Mouse (Mus musculus): ENCODE results near the gene Zfp365. TPM values are rescaled to one million over a fixed set of nuclear protein-coding genes. Genes with fewer than 3 reads are reported as not detected.

Zfp365 gene
- total RNA-seq (2021): 1 to 10 TPM; 1.2 to 1.3 TPM

DNA sequence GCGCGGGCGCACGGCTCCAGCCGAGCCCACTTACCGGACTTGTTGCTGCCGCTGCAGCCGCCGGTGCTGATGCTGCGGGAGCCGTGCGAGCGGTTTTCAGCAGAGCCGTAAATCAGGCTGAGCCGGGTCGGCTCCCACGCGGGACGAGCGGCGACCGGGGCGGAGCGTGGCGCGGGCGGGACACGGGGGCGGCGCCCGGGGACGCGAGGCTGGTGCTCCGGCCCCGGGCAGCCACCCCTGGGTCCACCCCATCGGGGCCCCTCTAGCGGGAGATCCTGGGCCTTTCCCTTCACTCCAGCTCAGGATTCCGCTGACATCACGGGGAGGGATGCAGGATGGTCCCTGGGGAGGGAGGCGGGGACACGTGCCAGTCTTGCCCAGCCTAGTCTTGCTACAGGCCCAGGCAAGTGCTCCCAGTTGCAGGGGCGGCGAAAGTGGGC is at the start of gene Zfp365:
Gene Zfp365, minus strand, starts transcription at position 326 of the 440 bp plus-strand sequence.
- intact Hi-C loops (cut with DNase I): no loop called here
- peak; percentile 72 to 82 for DNase-seq

DNA sequence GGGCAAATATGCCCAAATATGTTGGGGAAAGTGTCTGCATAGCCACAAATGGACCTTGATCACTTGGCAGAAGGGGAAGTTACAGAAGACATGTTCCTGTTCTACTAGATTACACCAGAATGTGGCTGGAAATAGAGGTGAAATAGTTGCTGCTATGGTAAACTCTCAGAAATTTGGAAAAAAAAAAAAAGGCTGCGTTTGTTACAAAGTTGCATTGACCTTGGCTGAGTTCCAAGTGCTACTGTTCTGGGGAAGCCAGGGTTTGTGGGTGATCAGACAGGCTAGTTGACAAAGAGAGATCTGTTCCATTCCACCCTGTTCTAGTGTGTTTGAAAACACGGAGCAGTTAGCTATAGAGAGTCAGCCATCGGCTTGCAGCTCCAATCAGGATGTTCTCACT is 47.5 kb upstream of the Zfp365 start:
- no peak for DNase-seq
- intact Hi-C loops (cut with DNase I): no loop called here

DNA sequence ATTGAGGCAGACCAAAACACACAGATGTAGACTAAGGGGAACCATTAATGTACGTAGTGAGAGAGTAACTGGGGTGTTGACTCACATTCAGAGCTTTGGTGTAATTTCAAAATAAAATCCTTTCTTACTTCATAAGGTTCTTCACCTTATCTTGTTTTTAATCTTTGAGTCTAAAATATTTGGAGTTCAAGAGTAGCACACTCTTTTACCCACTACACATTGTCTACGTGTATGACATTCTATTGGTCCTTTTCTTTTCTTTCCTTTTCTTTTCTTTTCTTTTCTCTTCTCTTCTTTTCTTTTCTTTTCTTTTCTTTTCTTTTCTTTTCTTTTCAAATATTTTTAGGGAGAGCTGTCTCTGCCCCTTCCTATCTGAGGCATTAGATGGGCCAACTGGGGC is 43.5 kb upstream of the Zfp365 start:
- DNase-seq: no peak
- intact Hi-C loops (cut with DNase I): no loop called here

DNA sequence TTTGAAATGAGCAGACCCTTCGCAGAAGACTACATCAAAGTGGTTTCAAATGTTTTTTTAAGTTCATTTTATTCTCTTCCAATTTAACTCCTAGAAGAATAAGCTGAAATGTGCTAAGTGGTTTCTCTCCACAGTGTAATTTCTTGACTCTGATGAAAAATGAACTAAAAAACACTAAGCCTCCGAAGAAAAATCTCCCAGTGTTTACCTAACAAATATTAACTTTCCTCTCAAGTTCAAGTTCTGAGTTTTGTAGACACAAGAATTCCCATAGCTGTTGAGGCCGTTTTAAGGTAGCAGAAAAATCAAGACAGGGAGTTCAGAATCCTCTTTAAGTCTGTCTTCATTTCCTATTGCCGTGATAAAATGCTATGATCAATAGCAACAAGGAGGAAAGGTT is 39.2 kb upstream of the Zfp365 start:
- DNase-seq: no peak
- intact Hi-C loops (cut with DNase I): no loop called here

DNA sequence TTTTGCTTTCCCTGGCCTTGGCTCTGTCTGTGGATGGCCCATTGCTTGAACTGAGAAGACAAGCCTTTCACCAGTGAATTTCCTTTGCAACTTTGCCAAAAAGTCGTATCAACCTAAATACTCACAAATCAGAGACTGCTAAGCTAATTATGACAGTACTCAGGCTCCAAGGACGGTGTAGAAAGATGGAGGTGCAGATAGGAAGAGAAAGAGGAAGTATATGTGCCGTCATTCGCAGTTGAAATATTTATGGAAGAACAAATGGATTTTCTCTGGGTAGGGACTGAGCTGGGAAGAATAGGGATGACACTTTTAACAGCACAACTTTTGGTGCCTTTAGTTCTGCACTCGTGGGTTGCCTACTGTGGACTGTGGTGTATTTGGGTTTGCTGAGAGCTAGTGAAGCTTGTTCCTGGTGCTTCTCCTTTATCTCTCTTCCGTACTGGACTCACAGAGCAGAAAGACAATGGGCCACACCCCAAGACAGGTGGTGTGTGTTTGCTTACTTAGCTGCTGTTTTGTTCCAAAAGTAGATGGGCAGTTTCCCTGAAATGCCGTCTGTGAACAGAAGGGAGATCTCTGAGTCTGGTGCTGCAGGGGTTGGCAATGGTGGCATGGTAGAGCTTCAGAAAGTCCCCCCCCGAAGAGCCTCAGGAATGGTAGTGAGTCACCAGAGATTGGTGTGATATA is 37.7 kb upstream of the Zfp365 start:
- no peak for DNase-seq
- intact Hi-C loops (cut with DNase I): no loop called here

DNA sequence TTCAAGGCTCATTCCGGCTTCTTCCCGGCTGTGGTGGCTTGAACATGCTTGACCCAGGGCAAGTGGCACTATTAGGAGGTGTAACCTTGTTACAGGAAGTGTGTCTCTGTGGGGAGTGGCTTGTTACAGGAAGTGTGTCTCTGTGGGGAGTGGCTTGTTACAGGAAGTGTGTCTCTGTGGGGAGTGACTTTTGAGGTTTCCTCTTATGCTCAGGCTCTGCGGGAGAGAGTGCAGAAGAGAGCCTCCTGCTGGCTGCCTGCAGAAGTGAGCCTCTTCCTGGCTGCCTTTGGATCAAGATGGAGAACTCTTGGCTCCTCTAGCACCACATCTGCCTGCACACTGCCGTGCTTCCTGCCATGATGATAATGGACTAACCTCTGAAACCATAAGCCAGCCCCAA is 31.1 kb upstream of the Zfp365 start:
- intact Hi-C loops (cut with DNase I): no loop called here
- no peak for DNase-seq

DNA sequence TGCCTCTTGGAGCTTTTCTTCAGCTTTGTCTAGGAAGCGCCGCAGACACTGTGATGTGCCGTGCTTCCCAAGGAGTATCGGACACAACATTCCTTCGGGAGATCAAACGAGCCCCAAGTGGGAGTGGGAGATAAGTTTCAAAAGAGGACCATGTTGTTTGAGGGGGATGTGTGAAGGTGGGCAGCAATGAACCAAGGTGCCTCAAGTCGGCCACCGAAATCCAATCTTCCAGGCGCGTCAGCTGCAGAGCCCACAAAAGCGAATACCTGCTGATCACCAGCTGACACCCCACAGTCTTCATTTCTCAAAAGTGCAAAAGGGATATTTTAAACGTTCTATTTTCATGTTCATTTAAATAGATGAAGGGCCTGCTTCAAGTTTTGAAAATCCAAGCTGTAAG is 27.1 kb upstream of the Zfp365 start:
- DNase-seq: no peak
- intact Hi-C loops (cut with DNase I): no loop called here

DNA sequence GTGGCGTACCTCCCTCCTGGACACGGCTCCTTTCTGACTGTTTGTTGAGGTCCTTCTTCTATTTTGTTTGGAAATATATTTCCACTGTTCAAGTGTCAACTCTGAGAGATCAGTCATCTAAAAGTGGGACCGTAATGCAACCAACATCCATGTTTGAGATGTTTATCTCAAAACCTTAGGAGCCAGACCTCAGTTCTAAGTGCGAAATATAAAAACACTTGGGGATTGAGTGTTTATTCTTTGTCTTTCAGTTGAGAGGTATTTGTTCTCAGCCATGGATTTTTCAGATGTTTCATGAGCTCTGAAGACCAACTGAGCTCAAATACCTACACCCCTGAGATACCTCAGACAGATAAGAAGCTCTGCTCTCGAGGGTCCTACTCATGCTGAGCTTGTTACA is 25.3 kb upstream of the Zfp365 start:
- intact Hi-C loops (cut with DNase I): no loop called here
- no peak for DNase-seq

DNA sequence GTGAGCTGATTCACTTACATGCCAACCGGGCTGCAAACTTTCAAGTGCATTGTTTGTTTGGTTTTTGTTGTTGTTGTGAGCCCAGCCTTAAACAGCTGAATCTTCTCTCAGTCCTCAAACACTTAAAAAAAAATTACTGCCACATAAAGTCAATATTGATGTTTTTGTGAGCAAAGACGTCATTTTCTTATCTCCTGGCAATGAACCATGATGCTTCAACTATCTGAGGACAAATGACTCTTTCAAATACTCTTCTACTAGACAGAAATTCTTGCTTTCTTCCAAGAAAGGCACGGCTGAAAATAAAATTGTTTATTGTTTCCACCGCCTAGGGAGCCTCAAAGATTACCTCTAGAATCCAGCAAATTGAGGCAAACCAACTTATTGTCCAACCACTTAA is 24.5 kb upstream of the Zfp365 start:
- intact Hi-C loops (cut with DNase I): no loop called here
- no peak for DNase-seq

DNA sequence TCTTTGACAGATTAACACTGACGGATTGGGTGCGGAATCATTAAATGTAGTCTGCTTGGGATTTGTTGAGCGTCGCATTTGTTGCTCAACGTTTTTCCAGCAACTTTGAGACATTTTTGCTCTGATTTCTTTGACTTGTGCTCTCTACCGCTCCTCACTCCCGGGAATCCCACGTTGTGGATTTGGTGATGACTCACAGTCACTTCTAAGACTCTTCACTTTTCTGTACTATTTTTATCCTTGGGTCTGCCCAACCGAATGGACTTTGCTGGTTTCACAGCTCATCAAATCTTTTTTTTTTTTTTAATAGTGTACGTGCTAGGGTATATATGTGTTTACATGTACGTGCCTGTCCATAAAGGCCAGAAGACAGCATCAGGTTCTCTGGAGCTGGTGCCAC is 20.3 kb upstream of the Zfp365 start:
- DNase-seq: no peak
- intact Hi-C loops (cut with DNase I): no loop called here

DNA sequence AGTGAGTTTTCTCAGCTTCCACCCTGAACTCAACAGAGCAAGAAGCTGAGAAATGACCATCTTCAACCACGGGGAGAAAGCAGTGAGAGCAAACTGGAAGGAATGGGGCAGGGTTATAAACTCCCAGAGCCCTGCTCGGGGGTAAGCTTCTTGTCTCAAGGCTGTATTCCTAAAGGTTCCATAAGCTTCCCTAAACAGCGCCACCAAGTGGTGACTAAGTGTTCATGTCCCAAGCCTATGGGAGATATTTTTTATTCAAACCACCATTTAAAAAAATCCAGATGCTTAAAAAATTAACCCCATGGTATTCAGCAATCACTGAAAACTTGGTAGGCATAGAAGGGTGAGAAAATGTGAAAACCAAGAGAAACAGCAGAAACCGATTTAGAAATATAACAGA is 18.9 kb upstream of the Zfp365 start:
- no peak for DNase-seq

DNA sequence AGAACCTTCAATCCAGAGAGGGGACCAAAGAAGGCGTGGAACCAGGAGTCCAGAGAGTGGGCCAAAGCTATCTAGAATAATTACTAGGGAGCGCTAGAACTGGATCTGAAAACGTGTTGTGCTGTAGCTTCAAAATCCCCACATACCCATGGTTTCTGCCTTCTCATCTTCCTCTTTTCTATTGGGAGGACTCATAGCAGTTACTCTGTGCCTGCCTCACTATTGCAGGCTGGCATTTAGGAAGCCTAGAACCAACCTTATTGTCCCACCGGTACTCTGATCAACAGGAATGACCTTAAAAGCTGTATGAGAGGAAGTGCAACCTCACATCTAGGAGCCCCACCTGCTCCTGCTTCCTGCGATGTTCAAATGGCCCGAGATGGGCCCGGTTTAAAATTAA is 16.1 kb upstream of the Zfp365 start:
- intact Hi-C loops (cut with DNase I): no loop called here
- no peak for DNase-seq

More for the DNA sequence above, 18.9 kb upstream of the Zfp365 start:
- intact Hi-C loops (cut with DNase I): no loop called here

DNA sequence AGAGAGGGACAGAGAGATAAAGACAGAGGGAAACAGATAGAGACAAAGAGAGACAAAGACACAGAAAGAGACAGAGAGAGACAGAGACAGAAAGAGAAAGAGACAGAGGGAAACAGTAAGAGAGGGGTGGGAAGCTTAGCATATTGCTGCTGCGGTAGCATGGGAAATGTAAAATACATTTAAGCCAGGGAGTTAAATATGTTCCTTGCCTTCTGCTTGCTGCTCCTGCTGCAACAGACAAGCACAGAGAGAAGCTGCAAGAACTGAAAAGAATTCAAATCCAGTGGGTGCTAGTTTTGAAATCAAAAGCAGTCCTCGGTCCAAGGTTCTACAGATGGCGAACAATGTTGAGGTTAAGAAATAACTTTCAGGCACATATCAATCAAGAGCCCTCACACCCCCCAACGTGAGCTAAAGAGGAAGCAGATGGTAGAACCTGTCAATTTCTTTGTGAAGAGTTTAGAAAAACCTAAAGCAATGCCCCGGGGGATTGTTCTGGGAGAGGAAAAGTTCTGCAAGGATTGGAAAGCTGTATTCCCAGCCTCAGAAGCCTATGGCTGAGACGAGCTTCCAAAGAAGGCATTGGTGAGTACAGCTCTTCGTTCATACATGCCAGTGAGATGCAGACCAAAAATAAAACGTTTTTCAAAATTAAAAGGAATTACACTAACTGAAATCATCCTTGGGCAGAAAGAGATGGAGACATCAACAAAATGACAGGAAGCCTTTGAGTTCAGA is 15.4 kb upstream of the Zfp365 start:
- intact Hi-C loops (cut with DNase I): no loop called here

DNA sequence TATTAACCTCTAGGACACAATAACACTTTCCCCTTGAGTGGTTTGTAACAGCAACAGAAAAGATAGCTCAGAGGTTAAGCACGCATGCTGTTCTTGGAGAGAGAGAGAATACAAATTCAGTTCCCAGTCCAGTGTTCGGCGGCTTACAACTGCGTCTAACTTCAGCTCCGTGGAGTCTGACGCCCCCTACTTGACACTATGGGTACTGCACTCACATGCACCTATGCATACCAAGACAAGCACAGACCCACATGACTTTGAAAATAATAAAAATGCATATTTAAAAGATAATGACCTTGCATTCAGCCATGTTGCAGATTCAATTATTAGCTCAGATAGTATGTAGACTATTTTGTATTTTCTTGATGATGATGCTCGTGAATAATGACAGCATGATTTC is 11.6 kb upstream of the Zfp365 start:
- intact Hi-C loops (cut with DNase I): no loop called here
- DNase-seq: no peak

More for the DNA sequence above, 15.4 kb upstream of the Zfp365 start:
- no peak for DNase-seq

DNA sequence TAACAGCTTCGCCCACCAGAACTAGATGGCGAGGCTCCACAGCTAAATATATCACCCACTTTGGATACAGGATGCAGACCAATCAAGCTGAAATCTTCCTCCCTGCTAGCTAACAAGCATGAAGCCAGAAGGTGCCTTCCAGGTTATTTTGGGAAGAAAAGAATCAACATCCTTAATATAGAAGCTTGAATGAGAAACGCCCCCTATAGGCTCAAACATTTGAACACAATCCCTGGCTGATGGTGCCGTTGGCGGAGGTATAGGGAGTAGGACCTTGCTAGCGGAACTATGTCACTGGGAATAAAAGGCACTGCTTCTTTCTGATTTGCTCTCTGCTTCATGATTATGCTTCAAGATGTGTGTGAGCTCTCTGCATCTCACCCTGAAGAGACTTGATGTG is 9.3 kb upstream of the Zfp365 start:
- intact Hi-C loops (cut with DNase I): no loop called here

DNA sequence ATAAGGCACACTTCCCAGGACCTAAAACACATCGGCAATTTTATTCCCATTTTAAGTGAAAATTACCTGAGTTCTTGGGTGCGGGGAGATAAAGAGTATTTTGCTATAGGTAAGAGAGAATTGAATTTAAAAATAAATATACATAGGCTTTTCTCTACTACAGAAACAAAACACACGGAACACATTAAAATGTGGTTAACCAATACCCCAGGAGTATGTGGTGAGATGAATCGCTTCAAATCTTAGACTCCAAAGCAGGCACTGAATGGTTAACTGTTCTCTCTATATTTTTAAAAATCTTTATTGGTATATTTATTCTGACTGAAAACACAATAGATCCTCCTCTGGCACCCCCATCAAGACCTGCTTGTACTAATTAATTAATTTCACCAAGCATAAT is 7.2 kb upstream of the Zfp365 start:
- intact Hi-C loops (cut with DNase I): no loop called here
- no peak for DNase-seq

More for the DNA sequence above, 9.3 kb upstream of the Zfp365 start:
- no peak for DNase-seq

DNA sequence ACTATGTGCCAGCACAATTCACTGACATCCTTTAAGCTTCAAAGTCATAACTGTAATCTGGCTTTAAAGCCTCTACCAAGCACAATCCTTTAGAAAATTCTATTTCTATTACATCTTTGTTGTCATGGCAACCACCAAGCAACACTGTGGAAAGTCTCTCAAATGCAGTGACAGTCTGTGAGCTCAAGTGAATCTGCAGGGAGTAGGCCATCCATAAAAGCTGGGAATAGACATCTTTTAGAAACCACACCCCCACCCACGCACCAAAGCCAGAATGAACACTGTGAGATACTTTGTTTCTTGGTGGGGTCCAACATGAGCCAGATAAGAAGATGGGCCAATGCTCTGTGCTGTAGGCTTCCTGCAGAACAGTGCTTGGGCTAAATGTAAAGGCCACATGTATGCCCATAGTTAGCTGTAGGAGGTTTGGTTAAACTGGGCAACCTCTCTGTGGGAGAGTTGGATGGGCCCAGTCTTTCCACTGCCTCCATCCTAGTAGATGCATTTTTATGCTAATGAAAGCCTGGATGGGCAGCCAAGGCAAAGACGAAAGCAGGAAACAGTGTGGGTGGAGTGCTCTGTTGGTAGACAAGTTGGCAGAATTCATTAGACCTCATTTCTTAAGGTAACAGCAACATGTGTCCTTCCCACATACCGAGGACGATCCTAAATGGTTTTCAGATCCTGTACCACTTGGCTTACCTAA is 5.9 kb upstream of the Zfp365 start:
- DNase-seq: no peak
- intact Hi-C loops (cut with DNase I): no loop called here

DNA sequence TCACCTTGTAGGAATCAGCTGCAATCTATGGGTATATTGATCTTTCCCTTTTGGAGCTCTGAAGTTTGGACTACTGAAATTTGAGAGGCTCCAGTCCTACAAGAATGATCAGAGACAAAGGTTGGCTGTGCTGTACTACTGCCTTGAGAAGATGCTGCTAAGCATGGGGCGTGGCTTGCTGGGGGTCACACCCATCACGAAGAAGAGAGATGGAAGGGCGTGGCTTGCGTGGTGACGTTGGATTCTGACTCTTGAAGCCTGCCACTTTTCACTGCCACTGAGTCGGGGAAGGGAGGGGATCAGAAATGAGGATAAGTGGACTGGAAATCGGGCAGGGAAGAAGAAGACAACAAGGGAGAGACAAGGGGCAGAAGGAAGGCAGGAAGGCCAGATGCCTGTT is 4.9 kb upstream of the Zfp365 start:
- intact Hi-C loops (cut with DNase I): no loop called here
- no peak for DNase-seq

DNA sequence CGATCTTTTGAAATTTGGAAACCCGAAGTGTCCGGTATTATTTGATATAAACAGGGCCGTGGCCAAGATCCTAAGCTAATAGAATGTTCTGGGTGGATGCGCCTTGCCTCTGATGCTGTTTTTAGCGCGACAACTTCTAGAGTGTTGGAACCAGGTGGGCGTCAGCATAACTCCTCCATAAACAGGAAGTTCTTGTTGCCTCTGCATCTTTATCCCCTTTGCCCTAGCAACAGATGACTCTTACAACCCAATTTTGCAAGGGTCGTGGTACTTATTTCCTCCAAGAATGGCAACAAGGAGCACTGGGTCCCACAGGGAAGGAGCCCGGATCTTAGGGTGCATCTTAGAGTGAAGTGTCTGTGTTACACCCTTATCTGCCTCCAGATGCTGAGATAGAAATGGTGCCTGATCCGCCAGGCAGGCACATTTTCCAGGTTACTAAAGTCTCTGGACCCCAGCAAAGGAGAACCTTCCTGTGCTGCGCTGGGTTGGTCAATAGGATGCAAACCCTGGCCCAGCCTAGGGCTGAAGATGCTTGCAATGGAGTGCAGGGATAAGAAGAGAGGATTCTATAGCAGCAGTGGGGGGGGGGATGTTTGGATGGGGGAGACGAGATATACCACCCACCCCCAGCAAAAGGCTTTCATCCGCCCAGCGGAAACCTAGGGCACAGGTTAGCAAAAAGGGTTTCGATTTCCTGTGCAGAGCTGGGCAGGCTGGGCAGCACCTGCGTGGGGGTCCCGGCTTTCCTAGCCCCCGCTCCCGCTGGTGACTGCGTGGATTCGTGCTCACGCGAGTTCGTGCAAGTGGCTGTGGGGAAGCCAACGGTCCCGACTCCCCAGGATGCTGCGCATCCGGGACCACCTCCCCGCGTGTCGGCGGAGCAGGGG is 770 bp downstream of the Zfp365 start:
- intact Hi-C loops (cut with DNase I): no loop called here
- DNase-seq: peak; percentile 3 to 4

DNA sequence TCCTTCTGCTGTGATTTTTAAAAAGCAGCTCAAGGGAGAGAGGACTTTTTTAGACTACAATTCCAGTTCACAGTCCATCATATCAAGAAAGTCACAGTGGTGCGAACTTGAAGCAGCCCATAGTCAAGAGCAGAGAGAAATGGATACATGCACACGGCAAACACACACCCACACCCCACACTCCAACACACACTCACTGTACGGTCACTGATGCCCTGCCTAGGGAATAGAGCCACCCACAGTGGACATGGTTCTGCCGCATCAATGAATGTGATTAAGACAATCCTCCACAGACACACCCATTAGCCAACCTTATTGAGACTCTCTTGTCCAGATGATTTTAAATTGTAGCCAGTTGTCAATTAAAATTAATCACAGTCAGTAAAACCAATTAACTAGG is 4.5 kb downstream of the Zfp365 start:
- intact Hi-C loops (cut with DNase I): no loop called here
- no peak for DNase-seq

DNA sequence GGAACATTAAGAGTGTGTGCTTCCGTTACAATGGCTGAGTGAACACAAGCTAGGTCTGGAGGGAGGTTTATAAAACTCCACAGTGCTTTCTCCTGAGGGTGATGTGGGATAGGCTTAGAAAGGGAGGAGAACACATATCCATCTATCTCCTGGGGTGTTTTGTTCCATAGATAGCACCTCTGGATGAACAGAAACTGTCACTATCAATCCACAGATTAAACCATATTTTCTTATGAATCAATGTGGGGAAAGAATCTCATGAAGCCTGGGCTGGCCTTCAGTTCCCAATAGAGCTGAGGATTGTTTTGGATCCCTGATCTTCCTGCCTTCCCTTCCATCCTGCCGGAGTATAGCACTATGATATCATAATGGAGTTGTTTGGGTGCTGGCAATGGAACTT is 5.5 kb downstream of the Zfp365 start:
- intact Hi-C loops (cut with DNase I): no loop called here
- DNase-seq: no peak
